Mouse (Mus musculus) embryonic facial prominence, embryonic 12.5 days (tissue): Measurements from ENCODE around the gene Cep95. TPM values are rescaled to one million over a fixed set of nuclear protein-coding genes. Genes with fewer than 3 reads are reported as not detected.
A peak's percentile ranks its signal among the peaks of the same experiment; 100 is the strongest.
"Not testable (repeated sequence)": the region's sequence is repeated elsewhere in the genome, so short reads cannot be mapped to it uniquely, and the experiment has no call there.

Experiments
- ATAC-seq: fragments of 200-750 bp; cut with Nextera tagmentation; 2 replicates; pipeline ENCODE4 v1.8.0; 2017; ENCODE audit not compliant: insufficient number of reproducible peaks, insufficient read depth, low FRiP score, low TSS enrichment
- H3K27ac ChIP-seq: fragments of 300-500 bp; sonication (generic); 2 replicates; pipeline ENCODE4 v1.5.1; 2016; ENCODE audit warnings: mild to moderate bottlenecking
- H3K27me3 ChIP-seq: fragments of 300-500 bp; sonication (generic); 2 replicates; pipeline ENCODE4 v1.6.1; 2016; ENCODE audit warnings: mild to moderate bottlenecking, moderate library complexity
- H3K36me3 ChIP-seq: fragments of 300-500 bp; sonication (generic); 2 replicates; pipeline ENCODE4 v1.6.1; 2016; ENCODE audit warnings: mild to moderate bottlenecking
- H3K4me1 ChIP-seq: fragments of 300-500 bp; sonication (generic); 2 replicates; pipeline ENCODE4 v1.6.1; 2016
- H3K4me2 ChIP-seq: fragments of 300-500 bp; sonication (generic); replicated peaks from 2 replicates; pipeline ENCODE4 v1.6.1; 2016; ENCODE audit warnings: mild to moderate bottlenecking, moderate library complexity
- H3K4me3 ChIP-seq: fragments of 300-500 bp; sonication (generic); 2 replicates; pipeline ENCODE4 v1.5.1; 2016; ENCODE audit warnings: mild to moderate bottlenecking
- H3K9ac ChIP-seq: fragments of 300-500 bp; sonication (generic); 2 replicates; pipeline ENCODE4 v1.6.1; 2016; ENCODE audit warnings: mild to moderate bottlenecking, moderate library complexity
- H3K9me3 ChIP-seq: fragments of 300-500 bp; sonication (generic); 2 replicates; pipeline ENCODE4 v1.6.1; 2016; ENCODE audit warnings: mild to moderate bottlenecking, moderate library complexity
- WGBS: fragments of 180-500 bp; shearing (Covaris S2); methylation state at CpG from one replicate; pipeline ENCODE4 v1.1.7; 2016; 5-methylcytosine and 5-hydroxymethylcytosine counted together
- polyA plus RNA-seq: library from polyadenylated mRNA; unstranded; fragments of >200 nt; fragmentation: Nextera tagmentation; extraction: Ambion mirVana; gene quantifications from 2 replicates; pipeline ENCODE4 v1.2.1, GENCODE M21; 2016

The Cep95 gene
- 28.1 and 30.2 TPM in 2 replicates for polyA plus RNA-seq

DNA sequence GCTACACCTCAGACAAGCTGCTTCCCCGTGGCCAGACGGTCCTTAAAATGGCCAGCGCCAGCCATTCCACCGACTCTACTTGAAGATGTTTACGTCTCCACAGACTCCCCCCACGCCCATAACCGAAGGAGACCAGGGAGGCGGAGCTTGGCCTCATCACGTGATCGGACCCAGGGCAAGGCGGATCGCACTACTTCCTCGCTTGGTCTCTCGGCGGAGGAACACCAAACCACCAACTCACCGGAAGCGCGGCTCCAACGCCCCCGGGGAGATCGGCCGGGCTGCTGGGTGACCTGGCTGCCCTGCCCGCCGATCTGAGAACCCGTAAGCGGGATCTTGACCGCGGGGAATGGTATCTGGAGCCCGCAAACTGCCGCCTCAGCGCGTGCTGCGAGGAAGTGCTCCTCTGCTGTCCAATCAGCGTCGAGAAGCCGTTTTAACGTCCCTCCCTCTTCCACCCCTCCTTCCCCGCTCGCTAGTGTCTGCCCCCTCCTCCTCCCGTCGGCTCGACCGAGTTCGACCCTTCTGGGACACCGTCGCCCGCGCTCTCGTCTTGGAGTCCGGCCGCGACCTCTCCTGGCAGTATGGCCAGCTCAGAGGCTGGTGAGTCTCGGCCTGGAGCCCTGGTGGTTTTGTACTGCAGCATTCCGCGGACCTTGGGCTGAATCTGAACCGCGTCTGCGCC, at the start of gene Cep95, which contains the start of gene Ddx5:
TSS of gene Cep95 (plus strand) at position 478 of the 685 bp plus-strand sequence.
TSS of gene Ddx5 (minus strand) at position 411 of the 685 bp plus-strand sequence.
- H3K4me1 ChIP-seq: peaks cover 17% of the 10 kb centered on the region
- H3K9me3 ChIP-seq: no peaks in the 10 kb centered on the region
- H3K27me3 ChIP-seq: no peaks in the 10 kb centered on the region
- H3K9ac ChIP-seq: peak within 1 kb of the TSS; percentile 99
- WGBS: under 1% methylated on average over 58 of the region's 58 CpGs
- peaks cover 48% of the 10 kb centered on the region for H3K36me3 ChIP-seq
- H3K4me3 ChIP-seq: peak within 1 kb of the TSS; percentile 75
- H3K27ac ChIP-seq: peak within 1 kb of the TSS; percentile 99
- peak; percentile 90 for ATAC-seq
- peak within 1 kb of the TSS; percentile 78 for H3K4me2 ChIP-seq

DNA sequence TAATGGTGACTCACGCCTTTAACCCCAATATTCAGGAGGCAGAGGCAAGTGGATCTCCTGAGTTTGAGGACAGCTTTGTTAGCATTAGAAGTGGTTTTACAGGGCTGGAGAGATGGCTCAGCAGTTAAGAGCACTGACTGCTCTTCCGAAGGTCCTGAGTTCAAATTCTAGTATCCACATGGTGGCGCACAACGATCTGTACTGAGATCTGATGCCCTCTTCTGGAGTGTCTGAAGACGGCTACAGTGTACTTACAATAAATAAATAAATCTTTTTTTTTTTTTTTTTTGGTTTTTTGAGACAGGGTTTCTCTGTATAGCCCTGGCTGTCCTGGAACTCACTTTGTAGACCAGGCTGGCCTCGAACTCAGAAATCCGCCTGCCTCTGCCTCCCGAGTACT, 48.3 kb upstream of the Cep95 start:
- H3K4me1 ChIP-seq, H3K27ac ChIP-seq, ATAC-seq, H3K36me3 ChIP-seq, H3K4me2 ChIP-seq, H3K9me3 ChIP-seq, H3K9ac ChIP-seq, H3K27me3 ChIP-seq, H3K4me3 ChIP-seq: not testable (repeated sequence)
- 90% methylated on average over 5 of the region's 8 CpGs for WGBS

- ATAC-seq: no peak
- Histone ChIP-seq H3K27me3 (no peaks in the 10 kb centered on the region), H3K36me3 (no peaks in the 10 kb centered on the region), H3K9me3 (no peaks in the 10 kb centered on the region), H3K9ac (no peak overlapping the region), H3K4me3 (no peak overlapping the region), H3K4me1 (peaks cover 7% of the 10 kb centered on the region; the same call in 1 of the 2 replicates), H3K27ac (no peak overlapping the region), H3K4me2 (no peak overlapping the region)
- 56% methylated on average over 6 of the region's 6 CpGs for WGBS
These were observed 47.8 kb upstream of the Cep95 start for GRCm38 (mm10) chr11:106741232-106741631.

- H3K9me3 ChIP-seq: no peaks in the 10 kb centered on the region
- H3K36me3 ChIP-seq: no peaks in the 10 kb centered on the region
- no peak for ATAC-seq
- H3K9ac ChIP-seq: no peak overlapping the region
- H3K4me2 ChIP-seq: no peak overlapping the region
- WGBS: 93% methylated on average over 3 of the region's 3 CpGs
- H3K4me3 ChIP-seq: no peak overlapping the region
- no peaks in the 10 kb centered on the region for H3K27me3 ChIP-seq
- peaks cover 7% of the 10 kb centered on the region; the same call in 1 of the 2 replicates for H3K4me1 ChIP-seq
- H3K27ac ChIP-seq: no peak overlapping the region
These were observed 47.2 kb upstream of the Cep95 start for GRCm38 (mm10) chr11:106741826-106742225.

- Histone ChIP-seq H3K9ac (no peak overlapping the region), H3K27me3 (no peaks in the 10 kb centered on the region), H3K27ac (no peak overlapping the region), H3K36me3 (no peaks in the 10 kb centered on the region), H3K9me3 (0 out of 2 replicates have a peak, but pooled peaks cover 2% of the 10 kb centered on the region), H3K4me1 (peaks cover 2% of the 10 kb centered on the region; the same call in 1 of the 2 replicates), H3K4me2 (no peak overlapping the region), H3K4me3 (no peak overlapping the region)
- ATAC-seq: no peak
- 43% methylated on average over 6 of the region's 6 CpGs for WGBS
These were observed 46.6 kb upstream of the Cep95 start for GRCm38 (mm10) chr11:106742388-106742841.

DNA sequence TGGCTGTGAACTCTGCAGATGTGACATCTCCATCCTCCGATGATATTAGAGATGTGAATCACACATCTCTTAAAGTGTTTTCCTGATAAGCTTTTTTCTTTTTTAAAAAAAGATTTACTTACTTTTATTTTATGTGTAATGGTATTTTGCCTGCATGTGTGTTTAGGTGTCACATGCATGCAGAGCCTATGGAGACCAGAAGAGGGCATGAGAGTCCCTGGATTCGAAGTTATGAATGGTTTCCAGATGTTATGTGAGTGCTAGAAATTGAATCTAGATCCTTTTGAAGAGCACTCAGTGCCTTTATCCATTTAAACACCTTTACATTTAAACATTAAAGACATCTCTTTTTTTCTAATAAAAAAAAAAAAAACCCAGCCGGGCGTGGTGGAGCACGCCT, 44.1 kb upstream of the Cep95 start:
- Histone ChIP-seq H3K4me2 (no peak overlapping the region), H3K4me1 (no peaks in the 10 kb centered on the region), H3K9me3 (0 out of 2 replicates have a peak, but pooled peaks cover 2% of the 10 kb centered on the region), H3K27ac (no peak overlapping the region), H3K4me3 (no peak overlapping the region), H3K9ac (no peak overlapping the region), H3K27me3 (no peaks in the 10 kb centered on the region), H3K36me3 (no peaks in the 10 kb centered on the region)
- ATAC-seq: no peak
- 90% methylated on average over 5 of the region's 5 CpGs for WGBS

GRCm38 (mm10) chr11:106749557-106750120, 39.4 kb upstream of the Cep95 start:
- WGBS: 96% methylated on average over 7 of the region's 7 CpGs
- H3K36me3 ChIP-seq, H3K4me1 ChIP-seq, H3K27me3 ChIP-seq, H3K9ac ChIP-seq, H3K27ac ChIP-seq, ATAC-seq, H3K4me3 ChIP-seq, H3K4me2 ChIP-seq, H3K9me3 ChIP-seq: not testable (repeated sequence)

DNA sequence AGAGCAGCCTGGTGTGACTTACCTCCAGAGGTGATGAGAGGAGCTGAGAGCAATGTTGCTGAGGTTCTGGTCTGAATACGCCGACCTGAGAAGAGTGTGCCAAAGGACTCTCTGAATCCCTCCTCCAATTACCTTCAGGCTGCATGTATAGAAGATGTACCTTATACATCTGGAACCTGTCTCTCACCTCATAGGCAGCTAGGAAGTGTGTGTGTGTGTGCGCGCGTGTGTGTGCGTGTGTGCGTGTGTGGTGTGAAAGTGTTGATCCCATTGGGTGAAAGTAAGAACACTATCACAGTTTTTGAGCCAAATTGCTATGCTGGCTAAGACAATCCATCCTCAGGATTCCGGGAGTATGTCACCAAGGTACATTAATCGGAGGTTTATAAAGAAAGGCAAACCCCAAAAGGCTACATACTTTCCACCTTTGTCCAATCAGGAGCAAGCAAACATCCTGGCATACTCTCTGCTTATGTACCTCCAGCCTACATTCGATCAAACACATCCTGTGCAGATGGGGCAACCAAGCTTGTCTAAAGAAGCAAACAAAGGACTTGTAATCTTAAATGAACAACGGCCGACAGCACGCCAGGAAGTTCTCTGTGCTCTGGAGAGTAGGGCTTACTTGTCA, 38.8 kb upstream of the Cep95 start, which contains the start of gene Pecam1:
TSS of gene Pecam1 (minus strand) at position 508 of the 631 bp plus-strand sequence.
- Histone ChIP-seq H3K27ac (no peak within 1 kb of the TSS), H3K9me3 (0 out of 2 replicates have a peak, but pooled peaks cover 2% of the 10 kb centered on the region), H3K4me1 (no peaks in the 10 kb centered on the region), H3K9ac (no peak within 1 kb of the TSS), H3K36me3 (no peaks in the 10 kb centered on the region), H3K4me2 (no peak within 1 kb of the TSS), H3K27me3 (no peaks in the 10 kb centered on the region), H3K4me3 (no peak within 1 kb of the TSS)
- 89% methylated on average over 13 of the region's 13 CpGs for WGBS
- no peak for ATAC-seq

DNA sequence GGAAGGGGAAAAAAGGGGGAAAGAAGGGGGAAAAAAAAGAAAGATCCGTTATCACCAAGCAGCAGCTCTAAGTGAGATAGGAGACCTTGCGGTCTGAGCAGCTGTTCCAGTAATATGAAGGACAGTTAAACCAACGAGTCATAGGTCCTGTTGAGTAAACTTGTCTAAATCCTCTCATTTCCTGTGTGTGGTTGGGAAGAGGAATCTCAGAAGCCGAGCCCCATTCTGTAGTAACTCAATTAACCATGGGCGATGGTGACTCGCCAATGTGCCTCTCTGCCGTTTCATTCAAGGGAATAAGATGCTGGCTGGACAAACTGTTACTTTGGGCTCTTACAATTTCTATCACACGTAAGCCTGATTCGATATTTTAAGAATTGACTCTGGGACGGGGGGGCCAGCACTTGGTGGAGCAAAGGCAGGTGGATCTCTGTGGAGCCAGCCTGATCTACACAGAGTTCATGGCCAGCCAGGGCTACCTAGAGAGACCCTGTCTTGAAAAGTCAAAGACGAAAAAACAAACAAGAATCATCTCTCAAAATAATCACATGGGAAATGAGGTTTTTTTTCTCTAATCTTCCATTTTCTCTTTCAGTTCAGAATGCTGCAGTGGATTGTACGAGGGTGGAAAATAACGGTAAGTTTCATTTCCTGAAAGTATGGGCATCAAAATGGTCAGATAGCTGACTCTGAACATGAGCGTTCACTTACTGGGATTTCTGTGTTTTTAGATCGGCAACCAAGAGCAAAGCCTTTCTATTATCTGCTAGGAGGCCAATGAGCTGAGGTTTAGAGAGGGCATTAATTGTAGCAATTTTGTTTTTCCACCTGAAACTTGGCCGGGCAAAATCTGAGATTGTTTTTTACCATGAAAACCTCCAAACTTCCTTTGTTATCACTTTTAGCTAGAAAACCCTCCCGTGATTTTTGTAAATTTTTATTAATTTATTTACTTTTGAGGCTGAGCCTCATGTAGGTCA, 37.7 kb upstream of the Cep95 start, which contains the start of gene Milr1:
TSS of gene Milr1 (plus strand) at position 188 of the 980 bp plus-strand sequence.
- H3K27me3 ChIP-seq: no peaks in the 10 kb centered on the region
- no peak within 1 kb of the TSS for H3K4me2 ChIP-seq
- no peak within 1 kb of the TSS for H3K4me3 ChIP-seq
- H3K36me3 ChIP-seq: no peaks in the 10 kb centered on the region
- H3K4me1 ChIP-seq: no peaks in the 10 kb centered on the region
- no peak for ATAC-seq
- H3K9ac ChIP-seq: no peak within 1 kb of the TSS
- 83% methylated on average over 17 of the region's 17 CpGs for WGBS
- H3K27ac ChIP-seq: no peak within 1 kb of the TSS
- H3K9me3 ChIP-seq: 0 out of 2 replicates have a peak, but pooled peaks cover 2% of the 10 kb centered on the region

DNA sequence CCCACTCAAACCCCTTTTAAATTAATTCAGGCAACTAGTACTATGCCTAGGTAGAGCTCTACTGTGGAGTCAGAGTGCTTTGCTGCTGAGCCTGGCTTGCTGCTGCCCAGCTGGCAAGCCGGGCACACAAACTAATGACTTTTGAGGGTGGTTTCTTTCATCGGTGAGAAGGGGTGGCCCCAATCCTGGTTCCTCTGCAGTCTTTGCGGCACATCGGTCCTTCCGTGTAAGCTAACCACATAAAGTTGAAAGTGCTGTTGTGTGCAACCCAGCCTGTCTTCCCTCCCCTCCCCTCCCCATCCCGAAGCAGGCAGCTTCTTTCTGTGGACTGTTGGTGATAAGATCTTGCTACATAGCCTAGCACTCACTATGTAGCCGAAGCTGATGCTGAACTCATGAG, 36.9 kb upstream of the Cep95 start:
- 88% methylated on average over 7 of the region's 7 CpGs for WGBS
- Histone ChIP-seq H3K4me2 (no peak overlapping the region), H3K36me3 (no peaks in the 10 kb centered on the region), H3K9me3 (0 out of 2 replicates have a peak, but pooled peaks cover 2% of the 10 kb centered on the region), H3K4me1 (no peaks in the 10 kb centered on the region), H3K9ac (no peak overlapping the region), H3K27ac (no peak overlapping the region), H3K4me3 (no peak overlapping the region), H3K27me3 (no peaks in the 10 kb centered on the region)
- ATAC-seq: no peak

DNA sequence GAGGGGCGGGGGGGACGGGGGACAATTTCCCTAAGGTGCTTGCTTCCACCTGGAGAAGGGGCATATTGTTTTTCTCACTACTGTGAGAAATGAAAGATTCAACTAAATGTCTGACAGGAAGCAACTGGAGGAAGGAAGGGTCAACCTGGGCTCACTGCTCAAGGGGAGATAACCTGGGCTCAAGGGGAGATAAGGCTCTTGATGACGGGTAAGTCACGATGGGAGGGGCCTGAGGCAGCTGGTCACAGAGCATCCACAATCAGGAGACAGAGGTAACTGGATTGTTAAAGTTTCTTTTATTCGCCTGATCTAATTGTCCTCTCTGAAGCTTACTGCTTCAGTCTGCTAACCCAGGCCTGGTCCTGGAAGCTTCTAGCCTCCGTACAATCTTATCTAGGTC, 35.7 kb upstream of the Cep95 start:
- no peaks in the 10 kb centered on the region for H3K36me3 ChIP-seq
- WGBS: 91% methylated on average over 6 of the region's 6 CpGs
- H3K9me3 ChIP-seq: no peaks in the 10 kb centered on the region
- no peaks in the 10 kb centered on the region for H3K4me1 ChIP-seq
- no peak overlapping the region for H3K9ac ChIP-seq
- no peak overlapping the region for H3K27ac ChIP-seq
- no peaks in the 10 kb centered on the region for H3K27me3 ChIP-seq
- no peak for ATAC-seq
- H3K4me3 ChIP-seq: no peak overlapping the region
- H3K4me2 ChIP-seq: no peak overlapping the region
